Mouse (Mus musculus) neural tube, embryonic 15.5 days (tissue): Measurements from ENCODE around the gene Mrpl51. TPM values are rescaled to one million over a fixed set of nuclear protein-coding genes. Genes with fewer than 3 reads are reported as not detected.

Experiments used
- ATAC-seq: fragments of 200-750 bp; cut with Nextera tagmentation; 2 replicates; pipeline ENCODE4 v1.8.0; 2017; ENCODE audit warnings: mild to moderate bottlenecking, moderate TSS enrichment, moderate library complexity; ENCODE audit not compliant: low FRiP score
- H3K27ac ChIP-seq: fragments of 300-500 bp; sonication (generic); replicated peaks from 2 replicates; pipeline ENCODE4 v1.5.1; 2015; ENCODE audit warnings: mild to moderate bottlenecking, inconsistent platforms
- H3K27me3 ChIP-seq: fragments of 300-500 bp; sonication (generic); replicated peaks from 2 replicates; pipeline ENCODE4 v1.6.1; 2015; ENCODE audit warnings: inconsistent platforms
- H3K36me3 ChIP-seq: fragments of 300-500 bp; sonication (generic); 2 replicates; pipeline ENCODE4 v1.6.1; 2015; ENCODE audit warnings: inconsistent platforms
- H3K4me1 ChIP-seq: fragments of 300-500 bp; sonication (generic); 2 replicates; pipeline ENCODE4 v1.6.1; 2015; ENCODE audit warnings: inconsistent platforms
- H3K4me2 ChIP-seq: fragments of 300-500 bp; sonication (generic); 2 replicates; pipeline ENCODE4 v1.6.1; 2015; ENCODE audit warnings: inconsistent platforms, mild to moderate bottlenecking, moderate library complexity
- H3K4me3 ChIP-seq: fragments of 300-500 bp; sonication (generic); replicated peaks from 2 replicates; pipeline ENCODE4 v1.5.1; 2015; ENCODE audit warnings: mild to moderate bottlenecking, inconsistent platforms
- H3K9ac ChIP-seq: fragments of 300-500 bp; sonication (generic); replicated peaks from 2 replicates; pipeline ENCODE4 v1.6.1; 2015; ENCODE audit warnings: mild to moderate bottlenecking, inconsistent platforms
- H3K9me3 ChIP-seq: fragments of 300-500 bp; sonication (generic); replicated peaks from 2 replicates; pipeline ENCODE4 v1.6.1; 2016; ENCODE audit warnings: inconsistent platforms
- WGBS: fragments of 180-500 bp; shearing (Covaris S2); methylation state at CpG from one replicate; pipeline ENCODE4 v1.1.7; 2015; ENCODE audit warnings: mixed read lengths; 5-methylcytosine and 5-hydroxymethylcytosine counted together
- polyA plus RNA-seq: library from polyadenylated mRNA; unstranded; fragments of >200 nt; fragmentation: Nextera tagmentation; extraction: Ambion mirVana; gene quantifications from 2 replicates; pipeline ENCODE4 v1.2.1, GENCODE M21; 2015

Mrpl51 gene
- polyA plus RNA-seq, 1 experiment from 2014 or later, result 156 TPM

DNA sequence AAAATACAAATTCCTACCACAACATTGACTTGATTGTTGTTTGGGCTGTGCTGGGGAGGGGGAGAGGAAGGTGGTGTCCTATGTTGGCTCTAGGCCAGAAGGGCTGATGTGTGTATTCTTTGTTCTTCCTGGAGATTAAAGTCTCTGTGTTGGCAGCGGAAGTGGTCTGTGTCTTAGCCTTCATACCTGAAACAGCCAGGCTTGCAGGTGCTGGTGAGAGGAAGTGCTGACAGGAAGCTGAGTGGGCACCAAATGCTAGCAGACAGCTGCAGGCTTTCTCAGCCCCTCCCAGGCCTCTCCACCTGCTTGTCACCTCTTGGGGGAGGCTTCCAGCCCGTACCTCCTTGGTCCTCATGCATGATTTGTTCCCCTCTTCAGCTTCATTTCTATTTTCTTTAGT lies 30.5 kb downstream of the Mrpl51 start:
- WGBS, result 76% methylated on average over 2 of the region's 2 CpGs
- Histone ChIP-seq H3K4me2 (no peak overlapping the region), H3K9me3 (no peaks in the 10 kb centered on the region), H3K4me3 (no peak overlapping the region), H3K4me1 (peaks cover 7% of the 10 kb centered on the region; the same call in 1 of the 2 replicates), H3K27ac (no peak overlapping the region), H3K27me3 (no peaks in the 10 kb centered on the region), H3K36me3 (peaks cover 6% of the 10 kb centered on the region; the same call in 1 of the 2 replicates), H3K9ac (no peak overlapping the region)
- no peak for ATAC-seq

DNA sequence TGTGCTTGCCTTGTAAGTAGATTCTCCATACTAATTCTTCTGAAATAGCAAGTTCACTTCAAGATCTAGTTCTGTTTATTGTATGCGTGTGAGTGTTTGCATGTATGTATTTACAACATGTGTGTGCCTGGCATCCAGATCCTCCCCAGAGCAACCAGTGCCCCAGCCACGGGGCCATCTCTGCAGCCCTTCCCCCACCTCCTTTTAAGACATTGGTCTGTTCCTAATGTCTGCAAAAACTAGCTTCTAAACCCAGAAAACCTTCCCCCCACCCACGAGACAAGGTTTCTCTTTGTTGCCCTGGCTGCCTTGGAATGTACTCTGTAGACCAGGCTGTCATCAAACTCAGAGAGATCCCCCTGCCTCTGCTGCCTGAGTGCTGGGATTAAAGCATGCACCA lies 31.0 kb downstream of the Mrpl51 start:
- Histone ChIP-seq H3K27ac (no peak overlapping the region), H3K9me3 (no peaks in the 10 kb centered on the region), H3K27me3 (no peaks in the 10 kb centered on the region), H3K4me1 (peaks cover 7% of the 10 kb centered on the region; the same call in 1 of the 2 replicates), H3K9ac (no peak overlapping the region), H3K4me2 (no peak overlapping the region), H3K4me3 (no peak overlapping the region), H3K36me3 (peaks cover 6% of the 10 kb centered on the region; the same call in 1 of the 2 replicates)
- ATAC-seq, result no peak
- WGBS, result 84% methylated on average over 3 of the region's 3 CpGs

GRCm38 (mm10) chr6:125225518-125226115 lies 34.0 kb downstream of the Mrpl51 start:
- no peak for ATAC-seq
- 85% methylated on average over 5 of the region's 5 CpGs for WGBS
- H3K27ac ChIP-seq, result no peak overlapping the region
- no peaks in the 10 kb centered on the region for H3K9me3 ChIP-seq
- no peaks in the 10 kb centered on the region for H3K27me3 ChIP-seq
- peaks cover 6% of the 10 kb centered on the region; the same call in 1 of the 2 replicates for H3K36me3 ChIP-seq
- H3K4me3 ChIP-seq, result no peak overlapping the region
- H3K9ac ChIP-seq, result no peak overlapping the region
- H3K4me2 ChIP-seq, result no peak overlapping the region
- H3K4me1 ChIP-seq, result peaks cover 6% of the 10 kb centered on the region

DNA sequence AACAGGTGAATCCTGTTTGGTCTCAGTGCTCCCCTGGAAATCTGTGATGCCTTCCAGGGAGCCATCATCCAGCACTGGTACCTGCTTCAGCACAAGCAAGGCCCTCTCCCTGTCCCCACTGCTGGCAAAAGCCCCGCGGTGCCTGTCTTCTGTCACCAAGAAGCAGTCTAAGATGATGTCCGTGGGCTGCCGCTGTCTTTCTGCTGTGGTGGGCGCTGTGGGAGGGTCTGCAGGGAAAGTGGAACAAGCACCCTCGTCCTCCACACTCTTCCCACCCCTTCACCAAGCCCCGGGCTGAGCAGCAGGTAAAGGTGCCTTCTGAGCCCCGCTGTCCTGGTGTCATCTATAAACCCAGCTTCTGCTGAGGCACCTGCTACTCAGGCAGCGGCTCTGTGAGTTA lies 39.0 kb downstream of the Mrpl51 start:
- peak overlapping the region; percentile 63 for H3K27ac ChIP-seq
- no peaks in the 10 kb centered on the region for H3K9me3 ChIP-seq
- no peak overlapping the region for H3K9ac ChIP-seq
- H3K4me3 ChIP-seq, result 0 out of 2 replicates have a peak overlapping the region, but pooled peaks have one; percentile 45
- H3K36me3 ChIP-seq, result no peaks in the 10 kb centered on the region
- no peaks in the 10 kb centered on the region for H3K27me3 ChIP-seq
- peaks cover 22% of the 10 kb centered on the region for H3K4me1 ChIP-seq
- 0 out of 2 replicates have a peak, but pooled peaks have one; percentile 8 for ATAC-seq
- H3K4me2 ChIP-seq, result peak overlapping the region; percentile 92
- WGBS, result 67% methylated on average over 9 of the region's 9 CpGs

DNA sequence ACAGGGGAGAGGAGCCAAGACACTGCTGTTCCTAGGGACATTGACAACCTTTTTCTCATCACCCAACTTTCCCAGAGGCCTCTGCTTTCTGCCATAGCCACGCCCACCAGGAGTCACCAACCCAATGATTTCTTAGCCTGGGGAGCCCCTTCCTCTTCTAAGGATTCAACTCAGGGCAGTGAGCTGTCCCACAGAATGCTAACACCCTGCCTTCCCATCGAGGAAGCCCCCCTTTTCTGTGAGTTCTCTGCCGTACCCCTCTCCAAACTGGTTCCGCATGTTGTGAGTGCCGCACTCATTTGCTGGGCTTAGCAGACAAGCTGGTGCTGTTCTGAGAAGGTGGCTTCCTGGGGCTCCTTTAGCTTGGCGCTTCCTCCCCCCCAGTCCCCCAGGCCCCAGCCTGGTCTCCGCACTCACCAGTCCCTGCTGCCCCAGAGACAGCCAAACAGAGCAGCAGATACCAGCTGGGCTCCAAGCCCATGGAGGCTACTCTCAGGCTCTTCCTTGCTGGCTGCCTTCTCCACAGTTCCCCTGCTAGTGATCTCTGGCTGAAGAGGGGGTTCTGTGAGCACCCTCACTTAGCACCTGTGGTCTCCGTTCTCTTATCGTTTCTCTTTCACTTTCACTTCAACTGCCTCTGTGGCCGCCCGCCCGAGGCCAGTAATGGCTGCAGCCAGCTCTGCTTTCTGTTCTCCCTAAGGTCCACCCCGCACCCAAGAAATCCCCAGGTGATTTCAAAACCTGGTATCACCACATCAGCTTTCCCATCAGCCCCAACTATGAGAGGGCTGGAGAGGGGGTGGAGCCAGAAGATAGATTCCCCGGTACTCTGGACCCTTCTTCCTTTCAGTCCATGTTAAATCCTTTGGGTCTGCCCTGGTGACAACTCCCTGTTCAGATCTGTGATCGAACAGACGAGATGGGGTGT lies 39.8 kb downstream of the Mrpl51 start, which contains the start of gene Tapbpl:
Gene Tapbpl, minus strand, starts transcription at position 744 of the 928 bp plus-strand sequence.
- WGBS, result 9% methylated on average over 16 of the region's 16 CpGs
- Histone ChIP-seq H3K27me3 (no peaks in the 10 kb centered on the region), H3K36me3 (no peaks in the 10 kb centered on the region), H3K4me1 (peaks cover 22% of the 10 kb centered on the region), H3K4me2 (peak within 1 kb of the TSS; percentile 92), H3K9ac (peak within 1 kb of the TSS; percentile 61), H3K9me3 (no peaks in the 10 kb centered on the region), H3K27ac (peak within 1 kb of the TSS; percentile 81), H3K4me3 (peak within 1 kb of the TSS; percentile 45)
- ATAC-seq, result peak; percentile 82

- peak; percentile 25; the same call in 1 of the 2 replicates for ATAC-seq
Measured at GRCm38 (mm10) chr6:125232045-125232437, 40.4 kb downstream of the Mrpl51 start.

GRCm38 (mm10) chr6:125232516-125232915 lies 40.9 kb downstream of the Mrpl51 start:
- Histone ChIP-seq H3K27me3 (no peaks in the 10 kb centered on the region), H3K27ac (no peak overlapping the region), H3K9ac (no peak overlapping the region), H3K9me3 (no peaks in the 10 kb centered on the region), H3K4me2 (no peak overlapping the region), H3K4me1 (peaks cover 22% of the 10 kb centered on the region), H3K4me3 (no peak overlapping the region), H3K36me3 (no peaks in the 10 kb centered on the region)
- 77% methylated on average over 6 of the region's 6 CpGs for WGBS
- ATAC-seq, result no peak

More at GRCm38 (mm10) chr6:125232045-125232437, 40.4 kb downstream of the Mrpl51 start:
- Histone ChIP-seq H3K36me3 (no peaks in the 10 kb centered on the region), H3K27ac (peak overlapping the region; percentile 81), H3K4me1 (peaks cover 22% of the 10 kb centered on the region), H3K27me3 (no peaks in the 10 kb centered on the region), H3K4me3 (peak overlapping the region; percentile 45), H3K9me3 (no peaks in the 10 kb centered on the region), H3K9ac (peak overlapping the region; percentile 61), H3K4me2 (peak overlapping the region; percentile 92)
- WGBS, result 47% methylated on average over 4 of the region's 4 CpGs

GRCm38 (mm10) chr6:125233816-125234519 lies 42.4 kb downstream of the Mrpl51 start:
- ATAC-seq, result no peak
- Histone ChIP-seq H3K4me3 (no peak overlapping the region), H3K9me3 (no peaks in the 10 kb centered on the region), H3K4me1 (peaks cover 22% of the 10 kb centered on the region), H3K27me3 (no peaks in the 10 kb centered on the region), H3K27ac (no peak overlapping the region), H3K9ac (no peak overlapping the region), H3K36me3 (no peaks in the 10 kb centered on the region), H3K4me2 (no peak overlapping the region)
- WGBS, result 69% methylated on average over 7 of the region's 7 CpGs

- no peaks in the 10 kb centered on the region for H3K27me3 ChIP-seq
- peaks cover 22% of the 10 kb centered on the region for H3K4me1 ChIP-seq
- H3K9me3 ChIP-seq, result no peaks in the 10 kb centered on the region
- no peaks in the 10 kb centered on the region for H3K36me3 ChIP-seq
- H3K4me3 ChIP-seq, result no peak overlapping the region
- 87% methylated on average over 5 of the region's 5 CpGs for WGBS
- ATAC-seq, result no peak
- H3K4me2 ChIP-seq, result no peak overlapping the region
- no peak overlapping the region for H3K27ac ChIP-seq
- no peak overlapping the region for H3K9ac ChIP-seq
Measured at GRCm38 (mm10) chr6:125234520-125234828, 42.9 kb downstream of the Mrpl51 start.

- WGBS, result 48% methylated on average over 6 of the region's 6 CpGs
Measured at GRCm38 (mm10) chr6:125236341-125236740, 44.7 kb downstream of the Mrpl51 start.

DNA sequence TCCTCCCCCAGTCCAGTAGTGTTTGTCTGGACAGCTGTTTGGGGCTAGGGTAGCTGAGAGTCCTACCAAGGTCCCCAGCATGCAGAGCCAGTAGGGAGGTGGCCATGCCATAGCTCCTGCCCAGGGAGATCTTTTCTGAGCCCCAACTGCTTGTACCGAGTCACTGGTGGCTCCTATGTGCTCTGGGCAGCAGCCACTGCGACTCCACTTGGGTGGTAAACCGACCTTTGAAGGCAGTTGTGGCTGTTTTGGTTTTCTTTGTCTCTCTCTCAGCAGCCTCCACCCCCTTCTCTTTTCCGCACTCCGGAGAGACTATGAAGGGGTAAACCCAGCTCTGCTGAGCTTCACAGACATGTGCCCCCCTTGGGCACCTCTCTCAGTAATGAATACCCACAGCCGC lies 45.2 kb downstream of the Mrpl51 start, which contains the start of gene Cd27:
Gene Cd27, minus strand, starts transcription at position 229 of the 400 bp plus-strand sequence.
- 18% methylated on average over 6 of the region's 6 CpGs for WGBS
- H3K4me1 ChIP-seq, result peaks cover 4% of the 10 kb centered on the region
- no peaks in the 10 kb centered on the region for H3K9me3 ChIP-seq

More at GRCm38 (mm10) chr6:125236341-125236740, 44.7 kb downstream of the Mrpl51 start:
- no peak for ATAC-seq
- peaks cover 9% of the 10 kb centered on the region for H3K4me1 ChIP-seq
- H3K27ac ChIP-seq, result no peak overlapping the region
- H3K36me3 ChIP-seq, result no peaks in the 10 kb centered on the region
- H3K4me3 ChIP-seq, result no peak overlapping the region
- H3K27me3 ChIP-seq, result no peaks in the 10 kb centered on the region
- no peak overlapping the region for H3K9ac ChIP-seq
- H3K9me3 ChIP-seq, result no peaks in the 10 kb centered on the region
- no peak overlapping the region for H3K4me2 ChIP-seq

More for the DNA sequence above, 45.2 kb downstream of the Mrpl51 start, which contains the start of gene Cd27:
- Histone ChIP-seq H3K27me3 (no peaks in the 10 kb centered on the region), H3K36me3 (no peaks in the 10 kb centered on the region), H3K9ac (no peak within 1 kb of the TSS), H3K4me3 (no peak within 1 kb of the TSS), H3K4me2 (no peak within 1 kb of the TSS), H3K27ac (no peak within 1 kb of the TSS)
- ATAC-seq, result no peak
